Mouse (Mus musculus): ENCODE results near the gene Fam217b. TPM values are rescaled to one million over a fixed set of nuclear protein-coding genes. Genes with fewer than 3 reads are reported as not detected.

Gene Fam217b
- polyA plus RNA-seq (2015; fragmentation: Nextera tagmentation; extraction: Ambion mirVana): 15.7 and 19.9 TPM in 2 replicates

- Histone ChIP-seq H3K27ac (replicated peaks) (peak within 1 kb of the TSS; percentile 89), H3K4me1 (peaks cover 31% of the 10 kb centered on the region), H3K4me3 (replicated peaks) (peak within 1 kb of the TSS; percentile 67), H3K27me3 (replicated peaks) (0 out of 2 replicates have a peak, but pooled peaks cover 4% of the 10 kb centered on the region), H3K4me2 (peak within 1 kb of the TSS; percentile 100), H3K9ac (replicated peaks) (peak within 1 kb of the TSS; percentile 67), H3K36me3 (peaks cover 5% of the 10 kb centered on the region), H3K9me3 (replicated peaks) (no peaks in the 10 kb centered on the region)
- under 1% methylated on average over 63 of the region's 74 CpGs for WGBS
- ATAC-seq (ENCODE audit: low FRiP score): peak; percentile 88
These were observed at the start of gene Fam217b, which contains the start of gene Ppp1r3d for GRCm38 (mm10) chr2:178414261-178415149. Gene Fam217b, plus strand, starts transcription at chr2:178414524. Gene Ppp1r3d, minus strand, starts transcription at chr2:178414472.

- Histone ChIP-seq H3K4me1 (no peaks in the 10 kb centered on the region), H3K27me3 (replicated peaks) (no peaks in the 10 kb centered on the region), H3K9me3 (replicated peaks) (no peaks in the 10 kb centered on the region), H3K9ac (replicated peaks) (no peak within 1 kb of the TSS), H3K4me3 (replicated peaks) (no peak within 1 kb of the TSS), H3K36me3 (no peaks in the 10 kb centered on the region), H3K4me2 (no peak within 1 kb of the TSS), H3K27ac (replicated peaks) (no peak within 1 kb of the TSS)
- WGBS: 87% methylated on average over 52 of the region's 52 CpGs
- ATAC-seq (ENCODE audit: low FRiP score): peak; percentile 41; the same call in 1 of the 2 replicates
These were observed 7.1 kb upstream of the Fam217b start, which contains the start of gene Sycp2 for GRCm38 (mm10) chr2:178407053-178407815. Gene Sycp2, minus strand, starts transcription at chr2:178407685.

- Histone ChIP-seq H3K27ac (replicated peaks) (no peak overlapping the region), H3K4me2 (no peak overlapping the region), H3K27me3 (replicated peaks) (0 out of 2 replicates have a peak, but pooled peaks cover 4% of the 10 kb centered on the region), H3K9me3 (replicated peaks) (no peaks in the 10 kb centered on the region), H3K9ac (replicated peaks) (no peak overlapping the region), H3K4me1 (peaks cover 16% of the 10 kb centered on the region), H3K36me3 (no peaks in the 10 kb centered on the region), H3K4me3 (replicated peaks) (no peak overlapping the region)
- 76% methylated on average over 1 of the region's 1 CpGs for WGBS
- ATAC-seq (ENCODE audit: low FRiP score): no peak
These were observed 5.3 kb upstream of the Fam217b start for GRCm38 (mm10) chr2:178409024-178409423.

DNA sequence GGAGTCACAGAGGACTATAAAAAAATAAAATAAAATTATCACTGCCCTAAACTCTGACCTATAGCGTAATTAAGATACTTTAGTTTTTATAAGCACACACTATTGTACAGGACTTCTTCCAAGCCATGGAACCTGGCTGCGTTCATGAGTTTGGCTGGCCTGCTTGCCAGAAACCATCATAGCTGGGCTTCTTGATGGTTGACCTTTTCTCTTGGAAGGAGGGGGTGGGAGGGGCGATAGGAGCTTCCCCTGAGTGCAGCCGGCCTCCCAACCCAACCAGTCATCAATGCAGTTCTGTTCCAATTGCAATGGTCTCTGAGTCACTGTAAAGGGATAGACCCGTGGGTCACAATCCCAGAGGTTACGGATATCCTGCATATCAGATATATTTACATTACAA, 4.0 kb upstream of the Fam217b start:
- H3K9ac ChIP-seq (replicated peaks): no peak overlapping the region
- H3K36me3 ChIP-seq: no peaks in the 10 kb centered on the region
- no peaks in the 10 kb centered on the region for H3K9me3 ChIP-seq (replicated peaks)
- WGBS: 83% methylated on average over 6 of the region's 6 CpGs
- no peak overlapping the region for H3K27ac ChIP-seq (replicated peaks)
- peaks cover 24% of the 10 kb centered on the region for H3K4me1 ChIP-seq
- ATAC-seq (ENCODE audit: low FRiP score): no peak
- no peak overlapping the region for H3K4me2 ChIP-seq
- H3K27me3 ChIP-seq (replicated peaks): 0 out of 2 replicates have a peak, but pooled peaks cover 4% of the 10 kb centered on the region
- no peak overlapping the region for H3K4me3 ChIP-seq (replicated peaks)

DNA sequence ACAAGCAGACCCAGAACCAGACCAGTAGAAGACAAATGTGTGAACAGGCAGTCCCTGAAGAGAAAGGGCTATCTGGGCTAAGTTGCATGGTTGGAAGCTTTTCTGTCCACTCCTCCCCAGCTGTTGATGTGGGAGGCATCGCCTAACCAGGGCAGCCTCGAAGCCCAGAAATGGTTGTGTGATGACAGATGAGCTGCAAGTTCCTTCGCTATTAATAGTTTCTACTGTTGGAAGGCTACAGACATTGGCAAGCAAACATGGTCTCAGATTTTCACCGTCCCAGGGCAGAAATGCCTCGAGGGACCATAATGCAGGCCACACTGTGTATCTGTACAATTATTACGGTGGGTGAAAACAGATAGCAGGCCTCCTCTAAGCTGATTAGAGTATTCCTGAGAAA, 1.7 kb upstream of the Fam217b start:
- 59% methylated on average over 6 of the region's 6 CpGs for WGBS
- Histone ChIP-seq H3K27me3 (replicated peaks) (0 out of 2 replicates have a peak, but pooled peaks cover 4% of the 10 kb centered on the region), H3K36me3 (no peaks in the 10 kb centered on the region), H3K9ac (replicated peaks) (no peak overlapping the region), H3K4me2 (peak overlapping the region; percentile 100), H3K4me3 (replicated peaks) (no peak overlapping the region), H3K4me1 (peaks cover 31% of the 10 kb centered on the region), H3K9me3 (replicated peaks) (no peaks in the 10 kb centered on the region), H3K27ac (replicated peaks) (no peak overlapping the region)
- no peak for ATAC-seq (ENCODE audit: low FRiP score)

- Histone ChIP-seq H3K9ac (replicated peaks) (peak overlapping the region; percentile 67; the same call in 1 of the 2 replicates), H3K27ac (replicated peaks) (no peak overlapping the region), H3K9me3 (replicated peaks) (no peaks in the 10 kb centered on the region), H3K4me1 (peaks cover 31% of the 10 kb centered on the region), H3K27me3 (replicated peaks) (0 out of 2 replicates have a peak, but pooled peaks cover 4% of the 10 kb centered on the region), H3K4me3 (replicated peaks) (peak overlapping the region; percentile 67), H3K36me3 (peaks cover 3% of the 10 kb centered on the region), H3K4me2 (peak overlapping the region; percentile 100)
- no peak for ATAC-seq (ENCODE audit: low FRiP score)
- 56% methylated on average over 13 of the region's 13 CpGs for WGBS
These were observed 1.2 kb upstream of the Fam217b start for GRCm38 (mm10) chr2:178413081-178413480.

DNA sequence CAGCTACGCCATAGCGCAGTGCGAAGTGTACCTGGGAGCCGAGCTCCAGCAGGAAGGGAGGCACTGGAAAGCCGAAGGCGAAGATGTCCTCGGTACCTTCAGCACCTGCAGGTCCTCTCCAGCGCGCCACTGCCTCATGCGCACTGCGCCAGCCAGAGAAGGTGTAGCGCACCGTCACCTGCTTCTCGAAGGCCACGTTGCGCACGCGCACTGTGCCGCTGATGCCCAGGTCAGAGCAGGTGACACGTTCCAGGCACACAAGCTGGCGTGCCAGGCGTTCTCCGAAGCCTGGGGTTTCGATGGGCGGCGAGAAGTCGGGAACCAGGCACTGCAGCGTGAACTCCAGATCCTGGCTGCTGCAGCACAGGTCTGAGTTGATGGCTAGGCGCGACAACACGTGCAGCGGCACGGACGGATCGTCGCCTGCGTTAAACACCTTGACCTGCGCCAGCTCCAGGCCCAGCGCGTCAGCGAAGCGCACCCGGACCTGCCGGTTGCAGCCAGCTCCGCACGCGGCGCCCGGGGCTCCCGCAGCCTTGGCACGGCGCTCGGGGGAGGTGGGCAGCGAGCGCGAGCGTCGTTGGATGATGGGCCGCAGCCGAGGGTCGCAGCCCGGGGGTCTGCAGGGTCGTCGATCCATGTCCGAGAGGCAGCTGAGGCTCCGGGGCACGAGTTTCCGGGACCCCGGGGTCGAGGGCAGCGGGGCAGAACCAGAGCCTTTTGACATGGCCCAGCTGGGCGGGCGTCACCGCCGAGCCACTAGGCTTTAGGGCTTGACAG, 653 bp upstream of the Fam217b start:
- Histone ChIP-seq H3K9me3 (replicated peaks) (no peaks in the 10 kb centered on the region), H3K4me3 (replicated peaks) (peak overlapping the region; percentile 67), H3K36me3 (peaks cover 5% of the 10 kb centered on the region), H3K4me1 (peaks cover 31% of the 10 kb centered on the region), H3K27me3 (replicated peaks) (0 out of 2 replicates have a peak, but pooled peaks cover 4% of the 10 kb centered on the region), H3K27ac (replicated peaks) (peak overlapping the region; percentile 89), H3K4me2 (peak overlapping the region; percentile 100), H3K9ac (replicated peaks) (peak overlapping the region; percentile 67)
- peak; percentile 22 for ATAC-seq (ENCODE audit: low FRiP score)
- WGBS: 15% methylated on average over 75 of the region's 75 CpGs

- Histone ChIP-seq H3K4me2 (peak overlapping the region; percentile 100), H3K27me3 (replicated peaks) (0 out of 2 replicates have a peak, but pooled peaks cover 4% of the 10 kb centered on the region), H3K27ac (replicated peaks) (peak overlapping the region; percentile 89), H3K4me1 (peaks cover 31% of the 10 kb centered on the region), H3K9me3 (replicated peaks) (no peaks in the 10 kb centered on the region), H3K9ac (replicated peaks) (peak overlapping the region; percentile 67; the same call in 1 of the 2 replicates), H3K4me3 (replicated peaks) (peak overlapping the region; percentile 67), H3K36me3 (peaks cover 5% of the 10 kb centered on the region)
- 17% methylated on average over 3 of the region's 3 CpGs for WGBS
- ATAC-seq (ENCODE audit: low FRiP score): no peak; the same call in 1 of the 2 replicates
These were observed 775 bp downstream of the Fam217b start for GRCm38 (mm10) chr2:178415150-178415448.

- peaks cover 31% of the 10 kb centered on the region for H3K4me1 ChIP-seq
- no peak for ATAC-seq (ENCODE audit: low FRiP score)
- 0 out of 2 replicates have a peak, but pooled peaks cover 4% of the 10 kb centered on the region for H3K27me3 ChIP-seq (replicated peaks)
- no peaks in the 10 kb centered on the region for H3K9me3 ChIP-seq (replicated peaks)
- WGBS: 75% methylated on average over 13 of the region's 13 CpGs
- no peak overlapping the region for H3K4me2 ChIP-seq
- H3K4me3 ChIP-seq (replicated peaks): no peak overlapping the region
- H3K9ac ChIP-seq (replicated peaks): no peak overlapping the region
- peaks cover 8% of the 10 kb centered on the region for H3K36me3 ChIP-seq
- no peak overlapping the region for H3K27ac ChIP-seq (replicated peaks)
These were observed 2.1 kb downstream of the Fam217b start for GRCm38 (mm10) chr2:178416427-178416826.

DNA sequence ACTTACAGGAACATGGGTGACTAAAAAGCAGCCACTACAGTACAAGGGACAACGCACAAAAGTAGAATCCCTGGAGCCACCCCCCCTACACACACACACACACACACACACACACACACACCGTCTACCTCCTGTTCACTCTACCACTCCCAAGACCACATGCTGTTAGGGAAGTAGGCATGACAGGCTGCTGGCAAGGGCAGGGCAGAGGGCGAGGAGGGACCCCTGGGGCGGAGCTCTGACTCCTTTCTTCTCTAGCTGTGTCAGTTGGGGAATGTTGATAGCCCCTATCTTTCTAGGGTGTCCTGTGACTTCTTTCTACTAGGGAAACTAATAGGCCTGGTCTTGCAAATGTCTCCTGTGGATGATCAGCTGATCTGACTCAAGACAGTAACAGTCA, 2.6 kb downstream of the Fam217b start:
- Histone ChIP-seq H3K4me2 (no peak overlapping the region), H3K36me3 (peaks cover 8% of the 10 kb centered on the region), H3K4me1 (peaks cover 31% of the 10 kb centered on the region), H3K27me3 (replicated peaks) (0 out of 2 replicates have a peak, but pooled peaks cover 4% of the 10 kb centered on the region), H3K4me3 (replicated peaks) (no peak overlapping the region), H3K9ac (replicated peaks) (no peak overlapping the region), H3K27ac (replicated peaks) (no peak overlapping the region), H3K9me3 (replicated peaks) (no peaks in the 10 kb centered on the region)
- 62% methylated on average over 4 of the region's 4 CpGs for WGBS
- ATAC-seq (ENCODE audit: low FRiP score): no peak

GRCm38 (mm10) chr2:178420576-178420975, 6.3 kb downstream of the Fam217b start:
- Histone ChIP-seq H3K4me2 (no peak overlapping the region), H3K36me3 (peaks cover 8% of the 10 kb centered on the region), H3K4me3 (replicated peaks) (no peak overlapping the region), H3K4me1 (peaks cover 6% of the 10 kb centered on the region), H3K27ac (replicated peaks) (no peak overlapping the region), H3K27me3 (replicated peaks) (no peaks in the 10 kb centered on the region), H3K9ac (replicated peaks) (no peak overlapping the region), H3K9me3 (replicated peaks) (no peaks in the 10 kb centered on the region)
- 89% methylated on average over 9 of the region's 9 CpGs for WGBS
- no peak for ATAC-seq (ENCODE audit: low FRiP score)
